ENCODE assay signal across 12 mouse cellular contexts in the genomic region with DNA sequence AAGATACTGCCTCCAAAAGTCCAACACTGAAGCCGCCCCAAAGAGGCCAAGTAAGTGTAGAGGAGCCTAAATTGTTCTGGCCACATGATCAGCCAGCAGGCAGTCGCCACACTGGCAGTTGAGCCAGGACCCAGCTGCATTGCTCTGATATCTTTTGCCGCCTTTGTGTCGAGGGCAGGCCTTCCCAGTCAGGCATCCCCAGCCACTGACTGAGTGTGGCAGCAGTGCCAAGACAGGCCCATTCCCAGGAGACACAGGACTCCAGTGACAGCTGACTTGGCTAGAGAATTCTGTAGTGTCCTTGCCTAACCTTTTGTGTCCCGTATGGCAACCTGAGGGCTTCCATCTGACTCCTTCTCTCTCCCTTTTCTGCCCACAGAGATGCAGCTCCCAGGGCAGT.
DNase-seq lines count a peak whose midpoint lies in the region; ATAC-seq lines count a peak whose summit lies in the region.
"Had no signal": no experiment of that assay in that cellular context is flagged by ENCODE, and none has a peak within 500 bp of the region (broad histone marks: within the 10 kb centered on the region; RNA-seq: fewer than 3 reads in every experiment).

No protein-coding gene starts in this region.

- peak overlapping the region; percentile 29 for H3K4me3 ChIP-seq in megakaryocyte, embryonic 14.5 days (replicated peaks)
- H3K4me3 ChIP-seq: embryonic facial prominence, embryonic 15.5 days; midbrain, embryonic 13.5 days; stomach, embryonic 15.5 days had no signal

- ATAC-seq in megakaryocyte, adult 5-6 weeks (ENCODE audit: poor library complexity, severe bottlenecking), result no peak
- ATAC-seq: midbrain, embryonic 13.5 days had no signal

- DNase-seq in adrenal gland, postnatal 14 days, result peak; percentile 55
- DNase-seq in adrenal gland, adult 8-10 months, result no peak
- peak; percentile 55 to 81 for DNase-seq in gastrocnemius, adult 8-10 months (ENCODE audit: low spot score in 2 of 2)
- peak; percentile 26 for DNase-seq in layer of hippocampus, adult 9-11 months
- no peak for DNase-seq in urinary bladder, adult 2 months (ENCODE audit: low spot score)
- no peak for DNase-seq in urinary bladder, postnatal 4 days (ENCODE audit: low spot score in 2 of 2)
- DNase-seq: kidney, postnatal 4 days had no signal

- H3K27me3 ChIP-seq in megakaryocyte, embryonic 14.5 days (replicated peaks), result no peaks in the 10 kb centered on the region
- H3K27me3 ChIP-seq: embryonic facial prominence, embryonic 15.5 days; midbrain, embryonic 13.5 days; stomach, embryonic 15.5 days had no signal

- H3K9me3 ChIP-seq in megakaryocyte, embryonic 14.5 days, result peaks cover 10% of the 10 kb centered on the region
- H3K9me3 ChIP-seq: embryonic facial prominence, embryonic 15.5 days; midbrain, embryonic 13.5 days; stomach, embryonic 15.5 days had no signal

- H3K4me1 ChIP-seq in megakaryocyte, embryonic 14.5 days, result no peaks in the 10 kb centered on the region
- H3K4me1 ChIP-seq: embryonic facial prominence, embryonic 15.5 days; midbrain, embryonic 13.5 days; stomach, embryonic 15.5 days had no signal

- H3K36me3 ChIP-seq in megakaryocyte, embryonic 14.5 days (replicated peaks; ENCODE audit: low read length), result no peaks in the 10 kb centered on the region
- H3K36me3 ChIP-seq: embryonic facial prominence, embryonic 15.5 days; midbrain, embryonic 13.5 days; stomach, embryonic 15.5 days had no signal

Comparison
In these comparisons a context has a peak if more than half of its experiments do, and no peak if none do; other contexts are left out.
1. DNase-seq: peak in adrenal gland, postnatal 14 days (single experiment), gastrocnemius, adult 8-10 months (2 of 2) and layer of hippocampus, adult 9-11 months (single experiment); none in adrenal gland, adult 8-10 months (single experiment), urinary bladder, adult 2 months (single experiment) and urinary bladder, postnatal 4 days (0 of 2).